Mouse (Mus musculus): ENCODE measurements around the gene Gsk3b.

Gsk3b gene

DNA sequence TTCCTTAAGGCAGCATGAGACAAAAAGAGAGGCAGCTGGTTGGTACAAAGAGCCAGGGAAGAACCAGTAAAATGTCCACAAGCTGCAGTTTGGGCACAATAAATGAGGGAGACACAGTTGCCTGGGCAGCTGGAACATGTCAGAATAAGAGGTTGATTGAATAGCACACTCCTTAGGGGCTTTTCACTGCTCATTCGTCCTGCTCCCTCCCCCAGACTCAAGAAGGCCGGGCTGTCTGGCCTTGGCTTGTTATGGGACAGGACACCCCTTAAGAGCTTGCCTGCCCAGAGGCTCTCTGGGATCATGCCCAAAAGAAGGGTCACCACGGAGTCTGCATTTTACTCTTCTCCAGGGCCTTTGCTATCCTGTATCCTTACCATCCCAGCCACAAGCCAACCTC lies 194.5 kb downstream of the Gsk3b start:
- in situ Hi-C loops (cut with MboI) = no loop called here

GRCm38 (mm10) chr16:38285801-38286200 lies 197.0 kb downstream of the Gsk3b start:
- in situ Hi-C loops (cut with MboI) = no loop called here

- in situ Hi-C loops (cut with MboI) = no loop called here
Measured at GRCm38 (mm10) chr16:38286541-38286940, 197.7 kb downstream of the Gsk3b start.

DNA sequence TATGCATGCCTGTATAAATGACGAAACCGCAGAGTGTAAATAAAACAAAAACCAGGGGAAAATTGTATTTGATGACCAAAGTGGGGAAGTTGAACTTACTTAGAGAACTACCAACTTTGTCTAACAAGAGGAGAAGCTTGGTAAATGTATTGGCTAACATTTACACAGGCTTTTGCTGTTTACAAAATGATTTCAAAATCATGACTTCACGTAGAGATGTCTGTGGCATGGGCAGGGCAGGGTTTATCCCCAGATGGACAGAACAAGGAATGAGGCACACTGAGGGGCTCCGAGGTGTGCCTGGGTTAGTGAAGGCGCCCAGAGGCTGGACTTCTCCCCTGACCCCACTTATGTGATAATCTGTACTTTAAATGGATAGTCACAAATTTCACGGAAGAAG lies 198.6 kb downstream of the Gsk3b start:
- in situ Hi-C loops (cut with MboI) = no loop called here

DNA sequence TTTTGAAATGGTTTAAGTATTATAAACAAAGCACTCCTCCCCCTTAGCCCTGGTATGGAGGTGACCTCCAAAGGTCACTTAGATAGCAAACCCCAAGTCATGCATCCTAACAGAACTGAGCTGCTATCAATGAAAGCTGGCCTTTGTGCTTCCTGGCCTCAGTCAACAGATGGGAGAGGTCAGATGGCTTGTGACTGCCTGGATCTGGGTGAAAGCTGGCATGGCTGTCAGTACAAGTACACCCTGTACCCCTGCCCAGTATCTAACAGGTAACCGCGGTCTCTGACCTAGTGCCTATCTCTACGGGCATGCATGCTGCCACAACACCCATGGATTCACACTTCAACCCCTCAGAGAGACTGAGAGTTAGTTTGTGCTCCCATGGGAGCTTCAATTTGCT lies 199.0 kb downstream of the Gsk3b start:
- in situ Hi-C loops (cut with MboI) = no loop called here

DNA sequence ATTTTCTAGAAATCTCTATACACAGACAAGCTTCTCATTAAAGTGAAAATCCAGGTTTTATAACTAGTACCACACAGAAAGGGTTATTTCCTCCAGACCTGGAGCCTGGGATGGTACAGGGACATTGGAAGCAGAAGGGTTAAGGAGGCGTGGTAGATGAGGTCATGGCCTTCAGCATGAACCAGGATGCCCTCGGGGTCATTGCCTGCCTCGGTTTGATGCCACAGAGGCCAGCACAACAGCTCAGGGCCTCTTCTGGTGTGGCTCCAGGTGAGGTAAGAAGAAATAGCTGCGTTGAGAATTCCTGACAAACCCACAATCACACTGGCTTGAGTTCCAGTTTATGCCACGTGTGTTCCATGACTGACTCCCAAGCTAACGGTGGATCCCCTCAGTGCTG lies 200.1 kb downstream of the Gsk3b start:
- in situ Hi-C loops (cut with MboI) = no loop called here

DNA sequence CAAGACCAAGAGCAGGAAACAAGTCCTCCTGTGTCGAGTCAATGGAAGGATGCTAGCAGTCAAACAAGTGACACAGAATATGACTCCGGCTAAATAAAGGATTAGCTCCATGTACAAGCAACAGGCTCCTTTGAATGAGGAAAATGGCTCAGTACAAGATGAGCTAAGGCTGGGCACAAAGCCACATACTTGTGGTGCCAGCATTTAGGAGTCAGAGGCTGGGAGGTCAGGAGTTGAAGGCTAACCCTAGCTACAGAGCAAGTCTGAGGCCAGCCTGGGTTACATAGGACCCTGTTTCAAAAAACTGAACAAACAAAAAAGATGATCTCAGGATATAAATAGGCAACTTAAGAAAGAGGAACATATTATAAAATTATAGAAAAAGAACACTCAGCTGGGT lies 201.3 kb downstream of the Gsk3b start:
- in situ Hi-C loops (cut with MboI) = no loop called here

DNA sequence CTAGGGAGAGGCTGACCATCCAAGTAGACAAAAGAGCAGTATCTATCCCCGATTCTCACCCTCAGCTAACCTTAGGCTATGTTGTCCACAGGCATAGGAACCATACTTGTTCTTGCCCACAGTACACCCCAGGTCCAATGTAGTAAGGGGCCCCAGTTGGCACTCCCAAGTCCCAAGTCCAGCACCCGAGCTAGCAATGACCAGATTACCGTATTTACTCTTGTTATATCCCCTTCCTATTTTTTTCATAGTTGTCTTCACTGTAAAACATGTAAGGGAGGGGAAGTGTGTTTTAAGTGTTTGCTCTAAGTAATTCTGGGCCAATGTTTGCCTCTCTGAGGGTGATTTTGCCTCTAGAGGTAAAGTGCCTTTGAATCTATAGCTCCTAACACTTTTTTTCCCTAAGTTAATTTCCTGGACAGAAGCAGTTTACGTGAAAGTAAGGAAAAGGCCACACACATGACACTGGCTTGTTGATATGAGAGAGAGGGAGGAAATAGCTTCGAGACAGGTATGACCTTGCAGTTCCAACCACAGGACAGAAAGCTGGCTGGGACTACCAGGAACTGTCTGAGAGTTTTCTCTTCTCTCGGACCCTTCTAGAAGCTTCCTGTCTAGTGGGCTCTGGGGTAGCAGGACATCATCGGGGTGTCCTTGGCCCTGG lies 206.0 kb downstream of the Gsk3b start, which contains the start of gene Nr1i2:
TSS of gene Nr1i2 (minus strand) at position 140 of the 664 bp plus-strand sequence.
- in situ Hi-C loops (cut with MboI) = no loop called here

GRCm38 (mm10) chr16:38295349-38295930 lies 206.6 kb downstream of the Gsk3b start:
- in situ Hi-C loops (cut with MboI) = no loop called here
